Mouse (Mus musculus): Measurements from ENCODE around the gene Tlr12. TPM values are rescaled to one million over a fixed set of nuclear protein-coding genes. Genes with fewer than 3 reads are reported as not detected.
A peak's percentile ranks its signal among the peaks of the same experiment; 100 is the strongest.

Tlr12 gene
- polyA plus RNA-seq, 1 experiment from 2014 or later = 0.92 TPM

DNA sequence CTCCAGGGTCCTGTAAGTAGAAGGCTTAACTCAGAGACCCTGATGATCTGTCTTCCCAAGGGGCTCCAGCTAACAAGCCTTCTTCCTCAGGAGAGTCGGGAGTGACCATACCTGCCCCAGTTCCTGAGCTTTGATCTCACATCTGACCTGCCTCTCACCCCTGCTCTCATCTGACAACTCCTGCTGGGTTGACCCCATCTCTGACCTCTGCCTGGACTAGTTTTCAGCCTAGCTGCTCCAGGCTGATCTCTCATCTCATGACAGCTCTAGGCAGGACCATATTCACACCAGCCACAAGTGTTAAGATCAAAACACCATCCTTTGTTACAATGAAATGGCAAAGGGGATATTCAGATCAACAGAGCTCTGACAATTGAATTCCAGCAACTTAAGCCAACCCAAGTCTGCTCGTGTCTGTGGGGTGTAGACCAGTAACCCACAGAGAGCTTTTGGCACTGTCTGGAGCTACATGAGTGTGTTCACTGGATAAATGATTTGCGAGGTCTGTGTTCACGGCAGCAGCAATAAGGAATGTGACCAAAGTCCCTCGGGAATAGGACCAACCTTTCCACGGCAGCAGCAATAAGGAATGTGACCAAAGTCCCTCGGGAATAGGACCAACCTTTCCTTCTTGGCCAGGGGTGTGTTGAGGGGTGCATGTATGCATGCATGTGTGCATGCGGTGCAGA, 30.3 kb upstream of the Tlr12 start:
- no peaks in the 10 kb centered on the region for H3K36me3 ChIP-seq
- no peaks in the 10 kb centered on the region for H3K9me3 ChIP-seq (replicated peaks)
- H3K27me3 ChIP-seq = no peaks in the 10 kb centered on the region
- 0 out of 2 replicates have a peak, but pooled peaks have one; percentile 14 for ATAC-seq (ENCODE audit: low read depth)
- no peak overlapping the region for H3K4me2 ChIP-seq
- no peak for DNase-seq
- no peak overlapping the region for H3K4me3 ChIP-seq (replicated peaks)
- H3K9ac ChIP-seq = no peak overlapping the region
- peaks cover 16% of the 10 kb centered on the region; the same call in 1 of the 2 replicates for H3K4me1 ChIP-seq (replicated peaks)
- 52% methylated on average over 8 of the region's 8 CpGs for WGBS (ENCODE audit: insufficient replicate concordance)
- H3K27ac ChIP-seq = no peak overlapping the region

- H3K27ac ChIP-seq = no peak overlapping the region
- H3K4me1 ChIP-seq (replicated peaks) = peaks cover 26% of the 10 kb centered on the region
- 53% methylated on average over 7 of the region's 7 CpGs for WGBS (ENCODE audit: insufficient replicate concordance)
- no peaks in the 10 kb centered on the region for H3K9me3 ChIP-seq (replicated peaks)
- no peak for DNase-seq
- H3K4me3 ChIP-seq (replicated peaks) = no peak overlapping the region
- no peak overlapping the region for H3K4me2 ChIP-seq
- no peaks in the 10 kb centered on the region for H3K27me3 ChIP-seq
- no peaks in the 10 kb centered on the region for H3K36me3 ChIP-seq
- no peak overlapping the region for H3K9ac ChIP-seq
- ATAC-seq (ENCODE audit: low read depth) = no peak
Measured at GRCm38 (mm10) chr4:128646762-128647161, 28.3 kb upstream of the Tlr12 start.

DNA sequence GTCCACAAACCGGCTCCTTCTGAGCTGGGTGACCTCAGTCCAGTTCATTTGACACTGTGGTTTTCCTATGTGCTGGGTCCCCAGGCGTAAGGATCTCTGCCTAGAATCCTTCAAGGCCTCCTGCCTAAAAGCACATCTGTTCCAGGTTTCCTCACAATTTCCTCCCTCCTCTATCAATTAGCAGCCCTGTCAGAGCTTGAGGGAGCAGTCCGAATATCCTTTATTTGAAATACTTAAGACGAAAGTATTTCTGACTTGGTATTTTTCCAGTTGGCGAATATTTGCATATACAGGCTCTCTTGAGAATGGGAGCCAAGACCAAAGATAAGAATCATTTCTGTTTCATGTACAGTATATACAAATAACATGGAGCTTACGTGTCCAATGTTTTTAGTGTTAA, 27.5 kb upstream of the Tlr12 start:
- H3K9ac ChIP-seq = no peak overlapping the region
- H3K4me1 ChIP-seq (replicated peaks) = peaks cover 26% of the 10 kb centered on the region
- no peak overlapping the region for H3K27ac ChIP-seq
- no peak overlapping the region for H3K4me3 ChIP-seq (replicated peaks)
- no peaks in the 10 kb centered on the region for H3K36me3 ChIP-seq
- H3K9me3 ChIP-seq (replicated peaks) = no peaks in the 10 kb centered on the region
- no peak for ATAC-seq (ENCODE audit: low read depth)
- DNase-seq = no peak
- no peak overlapping the region for H3K4me2 ChIP-seq
- no peaks in the 10 kb centered on the region for H3K27me3 ChIP-seq
- 55% methylated on average over 6 of the region's 6 CpGs for WGBS (ENCODE audit: insufficient replicate concordance)

GRCm38 (mm10) chr4:128641766-128642717, 23.6 kb upstream of the Tlr12 start:
- 0 out of 2 replicates have a peak, but pooled peaks cover 7% of the 10 kb centered on the region for H3K27me3 ChIP-seq
- H3K9ac ChIP-seq = no peak overlapping the region
- DNase-seq (no peak), ATAC-seq (ENCODE audit: low read depth) (no peak)
- H3K36me3 ChIP-seq = no peaks in the 10 kb centered on the region
- no peak overlapping the region for H3K4me3 ChIP-seq (replicated peaks)
- peaks cover 15% of the 10 kb centered on the region for H3K4me1 ChIP-seq (replicated peaks)
- 26% methylated on average over 23 of the region's 23 CpGs for WGBS (ENCODE audit: insufficient replicate concordance)
- no peak overlapping the region for H3K27ac ChIP-seq
- H3K9me3 ChIP-seq (replicated peaks) = no peaks in the 10 kb centered on the region
- H3K4me2 ChIP-seq = no peak overlapping the region

DNA sequence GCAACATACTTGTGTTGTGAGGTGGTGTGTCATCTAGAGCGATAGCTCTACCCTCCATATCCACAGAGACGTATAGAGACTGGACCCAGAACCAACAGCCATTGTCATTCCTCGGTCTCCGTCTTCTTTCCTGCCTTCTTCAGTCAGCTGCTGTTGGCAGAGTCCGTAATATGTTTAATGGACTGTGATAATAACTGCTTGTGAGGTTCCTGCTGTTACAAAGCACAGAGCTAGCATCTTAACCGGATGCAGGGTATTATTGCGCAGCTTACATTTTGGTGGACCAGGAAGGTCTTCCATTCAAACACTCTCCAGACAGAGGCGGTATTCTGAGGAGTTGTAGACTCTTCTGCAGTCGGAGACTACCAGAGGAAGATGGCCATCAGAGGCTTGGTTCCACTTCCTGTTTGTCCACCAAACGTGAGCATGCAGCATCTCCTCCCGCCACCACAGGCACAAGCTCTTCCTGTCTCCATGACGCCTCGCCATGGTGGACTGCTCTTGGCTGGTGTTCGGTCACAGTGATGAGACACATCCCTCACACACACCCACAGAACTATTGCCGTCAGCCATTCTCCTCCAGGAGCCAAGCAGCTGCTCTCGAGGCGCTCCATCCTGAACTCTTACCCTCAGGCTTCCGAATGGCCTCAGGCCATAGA, 20.0 kb upstream of the Tlr12 start:
- WGBS (ENCODE audit: insufficient replicate concordance) = 64% methylated on average over 18 of the region's 18 CpGs
- DNase-seq (no peak), ATAC-seq (ENCODE audit: low read depth) (no peak)
- Histone ChIP-seq H3K4me2 (no peak overlapping the region), H3K36me3 (no peaks in the 10 kb centered on the region), H3K27ac (no peak overlapping the region), H3K9ac (no peak overlapping the region), H3K4me1 (replicated peaks) (peaks cover 24% of the 10 kb centered on the region), H3K4me3 (replicated peaks) (no peak overlapping the region), H3K27me3 (0 out of 2 replicates have a peak, but pooled peaks cover 7% of the 10 kb centered on the region), H3K9me3 (replicated peaks) (no peaks in the 10 kb centered on the region)

DNA sequence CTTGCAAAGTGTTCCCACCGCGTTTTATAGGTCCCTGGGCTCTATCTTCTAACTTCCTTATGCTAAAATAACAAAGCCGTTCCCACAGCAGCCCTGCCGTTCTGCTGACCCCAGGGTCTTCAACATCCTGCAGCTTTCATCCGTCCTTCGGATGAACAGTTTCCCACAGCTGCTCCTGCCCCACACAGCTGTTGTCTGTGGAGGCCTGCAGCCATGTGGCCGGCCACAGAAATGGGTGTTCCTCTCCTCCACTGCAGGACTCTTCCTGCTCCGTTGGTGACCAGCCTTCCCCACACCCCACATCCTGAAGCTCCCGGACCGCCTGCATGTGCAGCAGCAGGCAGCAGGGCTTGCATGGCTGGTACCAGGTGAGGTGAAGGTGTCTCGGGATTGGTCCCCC, 18.8 kb upstream of the Tlr12 start:
- Histone ChIP-seq H3K4me3 (replicated peaks) (no peak overlapping the region), H3K27me3 (0 out of 2 replicates have a peak, but pooled peaks cover 7% of the 10 kb centered on the region), H3K9ac (no peak overlapping the region), H3K4me1 (replicated peaks) (peaks cover 17% of the 10 kb centered on the region), H3K4me2 (no peak overlapping the region), H3K9me3 (replicated peaks) (no peaks in the 10 kb centered on the region), H3K27ac (no peak overlapping the region), H3K36me3 (no peaks in the 10 kb centered on the region)
- ATAC-seq (ENCODE audit: low read depth) (no peak), DNase-seq (no peak)
- 12% methylated on average over 11 of the region's 11 CpGs for WGBS (ENCODE audit: insufficient replicate concordance)

- WGBS (ENCODE audit: insufficient replicate concordance) = 60% methylated on average over 10 of the region's 10 CpGs
- no peak overlapping the region for H3K4me3 ChIP-seq (replicated peaks)
- DNase-seq = no peak
- ATAC-seq (ENCODE audit: low read depth) = no peak
- H3K4me2 ChIP-seq = no peak overlapping the region
- no peaks in the 10 kb centered on the region for H3K9me3 ChIP-seq (replicated peaks)
- no peak overlapping the region for H3K27ac ChIP-seq
- no peak overlapping the region for H3K9ac ChIP-seq
- 0 out of 2 replicates have a peak, but pooled peaks cover 7% of the 10 kb centered on the region for H3K27me3 ChIP-seq
- H3K36me3 ChIP-seq = no peaks in the 10 kb centered on the region
- peaks cover 13% of the 10 kb centered on the region for H3K4me1 ChIP-seq (replicated peaks)
Measured at GRCm38 (mm10) chr4:128635894-128636585, 17.6 kb upstream of the Tlr12 start.

GRCm38 (mm10) chr4:128635451-128635850, 17.0 kb upstream of the Tlr12 start:
- peaks cover 13% of the 10 kb centered on the region for H3K4me1 ChIP-seq (replicated peaks)
- no peak overlapping the region for H3K4me3 ChIP-seq (replicated peaks)
- no peak overlapping the region for H3K27ac ChIP-seq
- DNase-seq (no peak), ATAC-seq (ENCODE audit: low read depth) (no peak)
- no peak overlapping the region for H3K9ac ChIP-seq
- no peaks in the 10 kb centered on the region for H3K9me3 ChIP-seq (replicated peaks)
- 66% methylated on average over 7 of the region's 7 CpGs for WGBS (ENCODE audit: insufficient replicate concordance)
- 0 out of 2 replicates have a peak, but pooled peaks cover 7% of the 10 kb centered on the region for H3K27me3 ChIP-seq
- no peak overlapping the region for H3K4me2 ChIP-seq
- H3K36me3 ChIP-seq = no peaks in the 10 kb centered on the region

- no peak for DNase-seq
- Histone ChIP-seq H3K27ac (no peak overlapping the region), H3K27me3 (peaks cover 41% of the 10 kb centered on the region), H3K4me2 (no peak overlapping the region), H3K36me3 (no peaks in the 10 kb centered on the region), H3K4me1 (replicated peaks) (peaks cover 33% of the 10 kb centered on the region), H3K9me3 (replicated peaks) (no peaks in the 10 kb centered on the region), H3K9ac (no peak overlapping the region), H3K4me3 (replicated peaks) (no peak overlapping the region)
- 40% methylated on average over 8 of the region's 8 CpGs for WGBS (ENCODE audit: insufficient replicate concordance)
- ATAC-seq (ENCODE audit: low read depth) = peak; percentile 56
Measured at GRCm38 (mm10) chr4:128621109-128621508, 2.7 kb upstream of the Tlr12 start.

- no peak overlapping the region for H3K27ac ChIP-seq
- no peaks in the 10 kb centered on the region for H3K36me3 ChIP-seq
- no peak overlapping the region for H3K4me3 ChIP-seq (replicated peaks)
- no peaks in the 10 kb centered on the region for H3K9me3 ChIP-seq (replicated peaks)
- 60% methylated on average over 6 of the region's 6 CpGs for WGBS (ENCODE audit: insufficient replicate concordance)
- H3K27me3 ChIP-seq = peaks cover 44% of the 10 kb centered on the region
- peaks cover 34% of the 10 kb centered on the region for H3K4me1 ChIP-seq (replicated peaks)
- DNase-seq (no peak), ATAC-seq (ENCODE audit: low read depth) (no peak)
- no peak overlapping the region for H3K9ac ChIP-seq
- H3K4me2 ChIP-seq = no peak overlapping the region
Measured at GRCm38 (mm10) chr4:128620572-128620971, 2.2 kb upstream of the Tlr12 start.

DNA sequence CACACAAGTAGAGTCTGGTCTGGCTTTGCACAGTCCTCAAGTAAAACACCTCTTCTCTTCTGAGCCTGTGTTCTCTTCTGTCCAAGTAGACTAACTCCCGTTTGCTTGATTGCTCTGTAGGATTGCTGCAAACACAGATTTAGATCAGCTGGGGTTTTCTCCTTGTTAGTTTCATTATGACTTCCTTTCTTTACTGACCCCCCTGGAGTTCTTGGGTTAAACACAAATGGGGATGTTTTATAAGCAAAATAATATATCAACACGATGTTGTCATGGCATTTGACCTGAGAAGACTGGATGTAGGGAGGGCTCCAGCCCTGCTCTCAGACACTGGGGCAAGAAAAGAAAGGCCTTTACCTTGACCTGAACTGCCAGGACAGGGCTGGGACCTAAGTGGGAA, 544 bp upstream of the Tlr12 start:
- DNase-seq (no peak), ATAC-seq (ENCODE audit: low read depth) (no peak)
- Histone ChIP-seq H3K4me3 (replicated peaks) (no peak overlapping the region), H3K27ac (no peak overlapping the region), H3K9me3 (replicated peaks) (no peaks in the 10 kb centered on the region), H3K9ac (no peak overlapping the region), H3K27me3 (peaks cover 46% of the 10 kb centered on the region), H3K4me2 (no peak overlapping the region), H3K4me1 (replicated peaks) (peaks cover 34% of the 10 kb centered on the region), H3K36me3 (no peaks in the 10 kb centered on the region)
- 39% methylated on average over 2 of the region's 2 CpGs for WGBS (ENCODE audit: insufficient replicate concordance)
